Mouse (Mus musculus): ENCODE results near the gene Nog.

The Nog gene

DNA sequence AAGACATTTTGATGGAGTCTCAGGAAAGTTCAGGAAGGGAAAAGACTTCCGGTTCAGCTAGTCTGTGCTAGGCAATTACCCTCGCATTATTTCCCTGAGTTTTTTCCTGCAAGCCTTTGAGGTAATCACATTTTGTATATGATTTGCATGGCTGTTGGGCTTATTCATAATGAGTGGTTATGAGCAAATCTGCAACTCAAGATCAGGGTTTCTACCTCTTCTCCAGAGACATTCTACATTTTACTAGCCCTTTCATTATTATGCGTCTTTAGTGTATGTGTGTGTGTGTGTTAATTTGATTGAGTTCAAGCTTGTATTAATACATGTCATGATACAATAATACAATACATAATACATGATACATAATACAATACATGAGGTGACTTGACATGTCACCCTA is 34.6 kb downstream of the Nog start:
- no peak for DNase-seq (ENCODE audit: low spot score)

DNA sequence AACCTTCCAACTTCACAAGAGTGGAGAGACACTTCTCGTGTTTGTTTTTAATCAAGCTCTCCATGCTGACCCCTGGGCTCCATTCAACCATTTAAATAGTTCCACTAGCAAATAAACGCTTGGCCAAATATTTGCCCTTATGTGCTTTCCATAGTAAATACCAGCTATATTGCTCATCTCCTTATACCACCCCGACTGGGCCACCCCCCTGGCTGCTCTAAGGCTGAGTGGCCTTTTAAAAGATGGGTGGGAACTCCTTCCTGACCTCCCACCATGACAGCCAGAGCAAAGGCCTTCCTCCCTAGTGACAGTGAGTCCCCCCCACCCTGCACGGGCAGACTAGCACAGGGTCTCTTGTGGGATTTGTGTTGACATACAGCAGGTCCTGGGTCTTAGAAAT is 37.1 kb downstream of the Nog start:
- no peak for DNase-seq (ENCODE audit: low spot score)

DNA sequence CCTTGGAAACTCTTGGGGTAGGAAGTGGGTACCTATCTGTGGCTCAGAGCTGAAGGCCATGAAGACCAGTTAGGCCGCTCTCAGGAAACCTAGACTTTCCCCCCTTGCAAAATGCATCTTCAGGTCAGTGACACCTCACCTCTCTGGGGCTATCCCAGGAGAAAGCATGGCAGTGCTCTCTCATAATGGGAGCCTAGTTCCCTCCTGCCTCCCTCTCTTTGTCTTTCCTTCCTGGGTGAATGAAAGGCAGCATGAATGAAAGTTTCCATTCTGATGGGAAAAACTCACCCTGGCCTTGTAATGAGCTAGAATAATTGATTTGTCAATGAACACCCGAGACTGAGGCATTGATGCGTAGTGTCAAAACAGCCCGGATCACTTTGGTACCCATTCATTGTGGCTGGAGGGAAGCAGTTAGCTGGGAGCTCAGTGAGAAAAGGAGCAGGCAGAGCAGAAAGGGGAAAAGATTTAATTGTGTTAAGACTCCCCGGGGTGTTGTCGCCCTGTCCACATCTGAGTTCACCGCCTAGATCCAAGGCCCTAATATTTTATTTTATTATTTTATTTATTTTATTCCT is 42.7 kb downstream of the Nog start:
- no peak for DNase-seq (ENCODE audit: low spot score)

DNA sequence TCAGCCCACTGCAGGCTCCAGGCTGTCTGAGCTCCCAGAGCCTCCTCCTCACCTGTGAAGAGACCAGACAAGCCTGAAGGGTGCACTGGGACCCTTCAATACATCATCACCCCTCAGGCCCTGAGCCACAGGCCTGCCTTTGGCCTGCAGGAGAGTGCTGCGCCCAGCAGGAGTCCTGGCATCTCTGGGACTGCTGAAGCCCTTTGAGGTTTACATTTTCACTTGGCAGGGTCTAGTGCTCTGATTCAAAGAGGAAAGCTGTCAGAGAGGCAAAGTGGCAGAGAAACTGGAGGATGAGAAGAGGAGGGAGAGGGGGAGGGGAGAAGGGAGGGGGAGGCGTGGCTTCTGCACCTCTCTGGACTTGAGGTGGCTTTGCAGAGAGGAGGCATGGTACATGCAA is 44.2 kb downstream of the Nog start:
- DNase-seq (ENCODE audit: low spot score) = no peak

DNA sequence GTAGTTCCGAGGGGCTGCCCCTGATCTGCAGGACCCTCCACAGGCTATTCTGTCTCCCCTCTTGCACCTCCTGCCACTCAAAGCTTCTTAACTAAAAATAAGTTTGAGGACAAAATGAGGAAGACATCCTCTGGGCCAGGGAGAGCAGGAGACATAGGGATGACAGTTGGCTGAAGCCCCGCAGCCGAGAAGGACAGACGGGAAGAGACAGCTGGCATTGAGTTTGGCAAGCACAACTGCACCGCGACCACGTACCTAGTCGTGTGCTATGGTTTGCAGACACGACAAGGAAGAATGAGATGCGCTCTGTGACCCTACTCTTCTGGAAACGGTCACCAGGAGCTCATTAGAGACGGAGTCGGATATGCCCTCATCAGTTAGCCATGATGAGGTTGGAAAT is 48.2 kb downstream of the Nog start:
- DNase-seq (ENCODE audit: low spot score) = no peak

Measured in MN1 (cell line).